Mouse (Mus musculus) G1E (cell line): ENCODE measurements around the gene Aadacl4. TPM values are rescaled to one million over a fixed set of nuclear protein-coding genes. Genes with fewer than 3 reads are reported as not detected.
"Not testable (repeated sequence)": the region's sequence is repeated elsewhere in the genome, so short reads cannot be mapped to it uniquely, and the experiment has no call there.

ENCODE experiments used
- ATAC-seq: 2 replicates; pipeline ENCODE4 v1.8.0; 2016; ENCODE audit warnings: mild to moderate bottlenecking; ENCODE audit not compliant: insufficient number of reproducible peaks, poor library complexity, low FRiP score, severe bottlenecking; ENCODE audit errors: extremely low read depth
- DNase-seq: peaks from one replicate; pipeline ENCODE4 v3.0.0; 2012; ENCODE audit warnings: low spot score
- H3K27me3 ChIP-seq: 2 replicates; pipeline ENCODE4 v1.6.1; 2012; ENCODE audit warnings: mild to moderate bottlenecking, low read length, inconsistent platforms; ENCODE audit not compliant: insufficient read depth
- H3K36me3 ChIP-seq: replicated peaks from 2 replicates; pipeline ENCODE3; 2012; ENCODE audit warnings: mild to moderate bottlenecking, inconsistent platforms
- H3K4me1 ChIP-seq: 2 replicates; pipeline ENCODE4 v1.6.1; 2012; ENCODE audit warnings: low read depth, low read length, inconsistent platforms, mixed read lengths; ENCODE audit not compliant: insufficient read depth
- H3K4me3 ChIP-seq: 2 replicates; pipeline ENCODE4 v1.5.1; 2012; ENCODE audit warnings: low read depth, mild to moderate bottlenecking, inconsistent platforms, low read length, moderate library complexity, mixed read lengths
- H3K9me3 ChIP-seq: replicated peaks from 2 replicates; pipeline ENCODE4 v1.6.1; 2012; ENCODE audit warnings: inconsistent platforms
- CTCF ChIP-seq: IDR thresholded peaks from 2 replicates; pipeline ENCODE4 v1.5.1; 2012; ENCODE audit warnings: low read depth, low read length, inconsistent platforms, mixed read lengths
- GATA1 ChIP-seq: IDR thresholded peaks from 2 replicates; pipeline ENCODE4 v1.6.1; 2012; ENCODE audit warnings: borderline replicate concordance, low read length, inconsistent platforms, mixed read lengths
- GATA2 ChIP-seq: IDR thresholded peaks from 2 replicates; pipeline ENCODE4 v1.6.1; 2012; ENCODE audit warnings: low read depth, low read length, inconsistent platforms, borderline replicate concordance
- POLR2AphosphoS5 ChIP-seq: IDR thresholded peaks from 2 replicates; pipeline ENCODE4 v1.6.1; 2012; ENCODE audit warnings: low read depth, low read length, inconsistent platforms; ENCODE audit not compliant: insufficient replicate concordance
- TAL1 ChIP-seq: conservative IDR thresholded peaks from 2 replicates; pipeline ENCODE4 v1.6.1; 2012; ENCODE audit warnings: low read depth, low read length, inconsistent platforms, mixed read lengths
- polyA plus RNA-seq: library from polyadenylated mRNA; stranded (reverse); fragments of >175 nt; gene quantifications from 2 replicates; pipeline ENCODE4 v1.2.3, GENCODE M21; 2012
- total RNA-seq, 2 experiments: library from RNA; stranded (forward) in 1 of 2; stranded (reverse) in 1 of 2; fragments of 200-1000 nt in 1 of 2; fragments of >200 nt in 1 of 2; fragmentation: Nextera tagmentation in 1 of 2; gene quantifications; 2 replicates each; pipeline ENCODE4 v1.2.3; 2014 to 2017

Aadacl4 gene
- total RNA-seq (2014; fragmentation: Nextera tagmentation) (not detected in 2 replicates), total RNA-seq (2017) (0.16 TPM in 1 of 2 replicates, not detected in the other), polyA plus RNA-seq (not detected in 2 replicates)

DNA sequence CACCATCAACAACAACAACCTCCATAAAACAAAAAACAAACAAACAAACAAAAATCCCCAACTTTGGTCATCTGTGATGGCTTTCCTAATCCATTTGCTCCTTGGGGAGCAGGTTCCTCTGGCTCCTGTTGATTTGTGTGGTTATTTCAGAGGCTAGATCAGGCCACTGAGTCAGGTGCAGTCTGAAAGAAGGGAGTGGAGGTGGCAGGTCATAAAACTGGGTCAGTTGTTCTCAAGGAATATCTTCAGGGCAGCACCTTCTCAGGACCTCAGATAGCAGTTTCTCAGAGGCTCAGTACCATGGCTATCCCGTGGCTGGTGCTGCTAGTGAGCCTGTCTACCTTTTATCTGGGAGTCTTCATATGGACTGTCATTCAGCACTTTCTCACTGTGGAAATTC is at the start of gene Aadacl4:
Gene Aadacl4, plus strand, starts transcription at position 301 of the 400 bp plus-strand sequence.
- no peaks in the 10 kb centered on the region for H3K27me3 ChIP-seq
- peaks cover 5% of the 10 kb centered on the region; the same call in 1 of the 2 replicates for H3K9me3 ChIP-seq
- H3K4me3 ChIP-seq: no peak within 1 kb of the TSS
- ATAC-seq (no peak), DNase-seq (no peak)
- H3K36me3 ChIP-seq: no peaks in the 10 kb centered on the region
- no peaks in the 10 kb centered on the region for H3K4me1 ChIP-seq
- no peak for TF ChIP-seq POLR2AphosphoS5
- no peak for TF ChIP-seq CTCF
- no peak for TF ChIP-seq GATA2
- no peak for TF ChIP-seq GATA1
- no peak for TF ChIP-seq TAL1

GRCm38 (mm10) chr4:144565034-144565433 is 48.5 kb upstream of the Aadacl4 start, which contains the start of gene Gm13124:
TSS of gene Gm13124 (minus strand) at chr4:144565134.
- peaks cover 8% of the 10 kb centered on the region for H3K9me3 ChIP-seq
- H3K36me3 ChIP-seq: no peaks in the 10 kb centered on the region
- no peak for ATAC-seq
- no peaks in the 10 kb centered on the region for H3K27me3 ChIP-seq
- no peaks in the 10 kb centered on the region for H3K4me1 ChIP-seq
- H3K4me3 ChIP-seq: no peak within 1 kb of the TSS
- no peak for DNase-seq
- no peak for TF ChIP-seq CTCF
- TF ChIP-seq GATA1: no peak
- no peak for TF ChIP-seq TAL1
- TF ChIP-seq GATA2: no peak
- TF ChIP-seq POLR2AphosphoS5: no peak

- Histone ChIP-seq H3K27me3 (no peaks in the 10 kb centered on the region), H3K4me3 (no peak overlapping the region), H3K4me1 (no peaks in the 10 kb centered on the region), H3K36me3 (no peaks in the 10 kb centered on the region), H3K9me3 (peaks cover 4% of the 10 kb centered on the region; the same call in 1 of the 2 replicates)
- ATAC-seq (no peak), DNase-seq (no peak)
- TF ChIP-seq TAL1 (no peak), GATA2 (no peak), POLR2AphosphoS5 (no peak), CTCF (no peak), GATA1 (no peak)
Observed at GRCm38 (mm10) chr4:144567752-144568151, 45.8 kb upstream of the Aadacl4 start.

DNA sequence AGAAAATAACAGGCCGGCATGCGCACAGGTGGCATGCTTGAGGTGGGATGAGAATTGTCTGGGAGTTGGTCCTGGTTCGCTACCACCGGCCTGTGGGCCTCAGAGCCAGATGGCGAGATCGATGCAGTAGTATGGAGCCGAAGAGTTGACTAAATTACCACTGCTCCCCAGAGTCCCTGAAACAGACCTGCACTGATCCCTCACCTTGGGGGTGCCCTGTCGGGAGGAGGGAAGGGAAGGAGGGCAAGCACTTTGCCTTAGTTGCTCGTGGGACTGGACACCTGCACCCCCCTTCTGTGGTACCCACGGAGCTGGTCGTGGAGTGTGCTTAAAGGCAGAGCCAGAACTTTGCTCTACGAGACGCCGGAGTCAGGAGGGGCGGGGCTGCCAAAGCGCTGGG is 27.3 kb upstream of the Aadacl4 start:
- not testable (repeated sequence) for ATAC-seq, H3K9me3 ChIP-seq, H3K4me3 ChIP-seq

DNA sequence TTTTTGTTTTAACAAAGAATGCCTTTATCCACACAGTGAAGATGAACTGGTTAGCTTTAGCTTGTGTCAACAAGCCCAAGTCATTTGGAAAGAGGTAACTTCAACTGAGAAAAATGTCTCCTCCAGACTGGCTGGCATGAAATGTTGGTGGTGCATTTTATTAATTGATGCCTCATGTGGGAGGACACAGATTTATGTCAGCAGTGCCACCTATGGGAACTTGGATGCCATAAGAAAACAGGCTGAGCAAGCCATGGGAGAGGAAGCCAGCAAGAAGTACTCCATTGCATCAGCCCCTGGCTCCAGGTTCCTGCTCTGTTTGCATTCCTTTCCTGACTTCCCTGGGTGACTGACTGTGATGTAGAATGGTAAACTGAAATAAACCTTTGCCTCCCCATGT is 20.7 kb upstream of the Aadacl4 start:
- no peaks in the 10 kb centered on the region for H3K4me1 ChIP-seq
- no peak overlapping the region for H3K4me3 ChIP-seq
- no peaks in the 10 kb centered on the region for H3K27me3 ChIP-seq
- no peaks in the 10 kb centered on the region; the same call in 1 of the 2 replicates for H3K9me3 ChIP-seq
- DNase-seq (no peak), ATAC-seq (no peak)
- H3K36me3 ChIP-seq: no peaks in the 10 kb centered on the region
- TF ChIP-seq TAL1: no peak
- no peak for TF ChIP-seq GATA1
- no peak for TF ChIP-seq GATA2
- TF ChIP-seq CTCF: no peak
- no peak for TF ChIP-seq POLR2AphosphoS5

More for the DNA sequence above, 27.3 kb upstream of the Aadacl4 start:
- not testable (repeated sequence) for H3K27me3 ChIP-seq, H3K4me1 ChIP-seq, DNase-seq, H3K36me3 ChIP-seq

DNA sequence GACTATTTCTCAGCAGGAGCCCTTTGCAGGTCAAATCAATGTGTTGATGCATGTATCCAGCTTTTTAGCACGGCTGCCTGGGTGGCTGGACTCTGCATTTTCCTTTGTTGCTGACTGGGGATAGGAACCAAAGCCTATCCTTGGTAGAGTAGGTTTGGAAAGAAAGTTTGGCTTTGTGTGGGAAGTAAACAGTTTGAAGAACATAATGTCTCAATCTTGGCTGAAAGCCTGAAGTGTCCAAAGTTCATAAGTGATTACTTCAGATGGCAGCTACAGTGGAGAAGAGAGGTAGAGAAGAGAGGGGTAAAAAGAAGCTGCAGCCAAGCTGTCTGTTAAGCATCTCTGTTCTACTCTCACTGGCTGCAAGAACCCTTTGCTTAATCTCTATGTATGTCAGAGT is 1.1 kb downstream of the Aadacl4 start:
- Histone ChIP-seq H3K4me3 (no peak overlapping the region), H3K4me1 (no peaks in the 10 kb centered on the region), H3K9me3 (peaks cover 7% of the 10 kb centered on the region; the same call in 1 of the 2 replicates), H3K27me3 (no peaks in the 10 kb centered on the region), H3K36me3 (no peaks in the 10 kb centered on the region)
- DNase-seq (no peak), ATAC-seq (no peak)
- TF ChIP-seq GATA1 (no peak), GATA2 (no peak), CTCF (no peak), POLR2AphosphoS5 (no peak), TAL1 (no peak)
